Mouse (Mus musculus): ENCODE results near the gene Crybg3. TPM values are rescaled to one million over a fixed set of nuclear protein-coding genes. Genes with fewer than 3 reads are reported as not detected.

Gene Crybg3
- polyA plus RNA-seq, 1 experiment: 1.0 TPM

- no peak for TF ChIP-seq MYOG (IDR thresholded peaks at IDR 0.05; ENCODE audit: control insufficient read depth in 1 of 3, insufficient read depth in 1 of 3, insufficient read length in 2 of 3, low read depth in 2 of 3)
- no peak for TF ChIP-seq USF1 (IDR thresholded peaks at IDR 0.05; ENCODE audit: low read depth)
- no peak for TF ChIP-seq TCF3 (IDR thresholded peaks at IDR 0.05; ENCODE audit: insufficient read length, low read depth)
- TF ChIP-seq POLR2AphosphoS2 (IDR thresholded peaks at IDR 0.05; ENCODE audit: insufficient read length, low read depth): no peak
- no peak for TF ChIP-seq POLR2A (IDR thresholded peaks at IDR 0.05; ENCODE audit: insufficient read length, low read depth)
- no peak for TF ChIP-seq CEBPB (IDR thresholded peaks at IDR 0.05; ENCODE audit: insufficient read depth, poor library complexity, severe bottlenecking)
- no peak for TF ChIP-seq MAX (IDR thresholded peaks at IDR 0.05; ENCODE audit: low read depth)
- Histone ChIP-seq H3K4me3 (no peak overlapping the region), H3K27me3 (ENCODE audit: control insufficient read depth, insufficient read depth, insufficient read length) (no peaks in the 10 kb centered on the region), H3K4me2 (ENCODE audit: low read depth) (no peak overlapping the region), H3K36me3 (ENCODE audit: control insufficient read depth, insufficient read depth) (no peaks in the 10 kb centered on the region), H3K79me2 (ENCODE audit: control insufficient read depth, insufficient read depth) (no peaks in the 10 kb centered on the region), H3ac (ENCODE audit: control insufficient read depth, insufficient read length) (no peak overlapping the region)
These were observed 66.4 kb downstream of the Crybg3 start for GRCm38 (mm10) chr16:59534349-59534748.

GRCm38 (mm10) chr16:59532561-59532960 lies 68.2 kb downstream of the Crybg3 start:
- Histone ChIP-seq H3K36me3 (ENCODE audit: control insufficient read depth, insufficient read depth) (no peaks in the 10 kb centered on the region), H3K4me3 (no peak overlapping the region), H3K27me3 (ENCODE audit: control insufficient read depth, insufficient read depth, insufficient read length) (no peaks in the 10 kb centered on the region), H3K79me2 (ENCODE audit: control insufficient read depth, insufficient read depth) (no peaks in the 10 kb centered on the region), H3K4me2 (ENCODE audit: low read depth) (no peak overlapping the region), H3ac (ENCODE audit: control insufficient read depth, insufficient read length) (no peak overlapping the region)
- TF ChIP-seq TCF12 (IDR thresholded peaks at IDR 0.05; ENCODE audit: insufficient read depth, poor library complexity, severe bottlenecking): no peak
- TF ChIP-seq MYOG (IDR thresholded peaks at IDR 0.05; ENCODE audit: control insufficient read depth in 1 of 3, insufficient read depth in 1 of 3, insufficient read length in 2 of 3, low read depth in 2 of 3): no peak
- no peak for TF ChIP-seq POLR2A (IDR thresholded peaks at IDR 0.05; ENCODE audit: insufficient read length, low read depth)
- no peak for TF ChIP-seq E2F4 (IDR thresholded peaks at IDR 0.05; ENCODE audit: insufficient read depth)
- no peak for TF ChIP-seq MAX (IDR thresholded peaks at IDR 0.05; ENCODE audit: low read depth)

DNA sequence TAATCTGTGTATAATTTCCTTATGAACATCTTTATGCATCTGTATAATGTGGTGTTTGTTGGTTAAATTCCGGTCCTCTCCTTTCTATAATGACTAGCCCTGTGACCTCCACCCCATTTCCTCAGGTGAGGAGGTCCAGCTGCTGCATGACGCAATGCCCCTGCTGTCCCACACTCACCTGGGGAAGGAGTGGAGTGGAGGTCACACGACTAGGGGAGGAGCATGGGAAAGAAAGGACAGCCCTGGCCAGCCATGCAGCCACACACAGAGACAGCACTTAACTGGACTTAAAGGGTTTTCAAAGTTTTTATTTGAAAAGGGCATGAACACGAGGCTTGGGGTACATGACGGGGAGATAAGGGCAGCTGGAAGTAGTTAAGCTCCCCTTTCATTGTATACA lies 69.5 kb downstream of the Crybg3 start:
- H3K79me2 ChIP-seq (ENCODE audit: control insufficient read depth, insufficient read depth): no peaks in the 10 kb centered on the region
- H3ac ChIP-seq (ENCODE audit: control insufficient read depth, insufficient read length): no peak overlapping the region
- no peaks in the 10 kb centered on the region for H3K27me3 ChIP-seq (ENCODE audit: control insufficient read depth, insufficient read depth, insufficient read length)
- TF ChIP-seq CEBPB (IDR thresholded peaks at IDR 0.05; ENCODE audit: insufficient read depth, poor library complexity, severe bottlenecking) (no peak), POLR2AphosphoS2 (IDR thresholded peaks at IDR 0.05; ENCODE audit: insufficient read length, low read depth) (no peak), POLR2A (IDR thresholded peaks at IDR 0.05; ENCODE audit: insufficient read length, low read depth) (no peak), USF1 (IDR thresholded peaks at IDR 0.05; ENCODE audit: low read depth) (no peak), TCF12 (IDR thresholded peaks at IDR 0.05; ENCODE audit: insufficient read depth, poor library complexity, severe bottlenecking) (no peak), MYOD1 (IDR thresholded peaks at IDR 0.05; ENCODE audit: control insufficient read depth in 1 of 3, insufficient read length in 2 of 3, low read depth in 2 of 3) (no peak), SRF (IDR thresholded peaks at IDR 0.05; ENCODE audit: control insufficient read depth, insufficient read length, low read depth) (no peak), TCF3 (IDR thresholded peaks at IDR 0.05; ENCODE audit: insufficient read length, low read depth) (no peak), E2F4 (IDR thresholded peaks at IDR 0.05; ENCODE audit: insufficient read depth) (no peak)
- no peak overlapping the region for H3K4me3 ChIP-seq
- H3K36me3 ChIP-seq (ENCODE audit: control insufficient read depth, insufficient read depth): no peaks in the 10 kb centered on the region
- no peak overlapping the region for H3K4me2 ChIP-seq (ENCODE audit: low read depth)

- H3K36me3 ChIP-seq (ENCODE audit: control insufficient read depth, insufficient read depth): no peaks in the 10 kb centered on the region
These were observed 71.2 kb downstream of the Crybg3 start for GRCm38 (mm10) chr16:59529570-59529969.

DNA sequence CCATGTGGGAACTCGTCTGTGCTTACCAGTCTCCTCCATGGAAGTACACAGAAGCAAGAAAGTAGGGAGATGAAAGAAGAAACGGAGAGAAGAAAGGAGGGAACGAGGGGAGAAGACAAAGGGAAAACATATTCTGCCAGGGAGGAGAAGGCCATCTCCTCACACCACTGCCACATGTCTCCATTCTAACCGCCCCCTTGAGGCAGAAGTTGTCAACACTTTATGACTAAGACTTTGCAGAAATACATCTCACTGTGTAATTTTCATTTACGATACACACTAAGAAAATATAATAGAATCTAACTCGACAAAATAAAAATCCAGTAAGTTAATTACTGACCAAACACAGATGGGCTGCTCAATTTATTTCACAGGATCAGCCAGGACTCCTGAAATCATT lies 73.8 kb downstream of the Crybg3 start:
- Histone ChIP-seq H3K4me3 (no peak overlapping the region), H3K27me3 (ENCODE audit: control insufficient read depth, insufficient read depth, insufficient read length) (no peaks in the 10 kb centered on the region), H3ac (ENCODE audit: control insufficient read depth, insufficient read length) (no peak overlapping the region), H3K79me2 (ENCODE audit: control insufficient read depth, insufficient read depth) (no peaks in the 10 kb centered on the region), H3K4me2 (ENCODE audit: low read depth) (no peak overlapping the region), H3K36me3 (ENCODE audit: control insufficient read depth, insufficient read depth) (no peaks in the 10 kb centered on the region)
- TF ChIP-seq CEBPB (IDR thresholded peaks at IDR 0.05; ENCODE audit: insufficient read depth, poor library complexity, severe bottlenecking): no peak
- no peak for TF ChIP-seq MYOD1 (IDR thresholded peaks at IDR 0.05; ENCODE audit: control insufficient read depth in 1 of 3, insufficient read length in 2 of 3, low read depth in 2 of 3)
- TF ChIP-seq SRF (IDR thresholded peaks at IDR 0.05; ENCODE audit: control insufficient read depth, insufficient read length, low read depth): no peak
- TF ChIP-seq POLR2AphosphoS2 (IDR thresholded peaks at IDR 0.05; ENCODE audit: insufficient read length, low read depth): no peak
- TF ChIP-seq E2F4 (IDR thresholded peaks at IDR 0.05; ENCODE audit: insufficient read depth): no peak
- no peak for TF ChIP-seq MAX (IDR thresholded peaks at IDR 0.05; ENCODE audit: low read depth)
- no peak for TF ChIP-seq USF1 (IDR thresholded peaks at IDR 0.05; ENCODE audit: low read depth)
- no peak for TF ChIP-seq REST (IDR thresholded peaks at IDR 0.05; ENCODE audit: insufficient read depth, insufficient read length)
- no peak for TF ChIP-seq TCF3 (IDR thresholded peaks at IDR 0.05; ENCODE audit: insufficient read length, low read depth)
- TF ChIP-seq POLR2A (IDR thresholded peaks at IDR 0.05; ENCODE audit: insufficient read length, low read depth): no peak
- no peak for TF ChIP-seq TCF12 (IDR thresholded peaks at IDR 0.05; ENCODE audit: insufficient read depth, poor library complexity, severe bottlenecking)

More at GRCm38 (mm10) chr16:59529570-59529969, 71.2 kb downstream of the Crybg3 start:
- H3K79me2 ChIP-seq (ENCODE audit: control insufficient read depth, insufficient read depth): no peaks in the 10 kb centered on the region
- H3K4me3 ChIP-seq: no peak overlapping the region
- TF ChIP-seq E2F4 (IDR thresholded peaks at IDR 0.05; ENCODE audit: insufficient read depth) (no peak), POLR2A (IDR thresholded peaks at IDR 0.05; ENCODE audit: insufficient read length, low read depth) (no peak), MAX (IDR thresholded peaks at IDR 0.05; ENCODE audit: low read depth) (no peak), SRF (IDR thresholded peaks at IDR 0.05; ENCODE audit: control insufficient read depth, insufficient read length, low read depth) (no peak), CEBPB (IDR thresholded peaks at IDR 0.05; ENCODE audit: insufficient read depth, poor library complexity, severe bottlenecking) (no peak), TCF3 (IDR thresholded peaks at IDR 0.05; ENCODE audit: insufficient read length, low read depth) (no peak), MYOD1 (IDR thresholded peaks at IDR 0.05; ENCODE audit: control insufficient read depth in 1 of 3, insufficient read length in 2 of 3, low read depth in 2 of 3) (no peak), POLR2AphosphoS2 (IDR thresholded peaks at IDR 0.05; ENCODE audit: insufficient read length, low read depth) (no peak), USF1 (IDR thresholded peaks at IDR 0.05; ENCODE audit: low read depth) (no peak), REST (IDR thresholded peaks at IDR 0.05; ENCODE audit: insufficient read depth, insufficient read length) (no peak)
- no peak overlapping the region for H3ac ChIP-seq (ENCODE audit: control insufficient read depth, insufficient read length)
- no peak overlapping the region for H3K4me2 ChIP-seq (ENCODE audit: low read depth)
- no peaks in the 10 kb centered on the region for H3K27me3 ChIP-seq (ENCODE audit: control insufficient read depth, insufficient read depth, insufficient read length)
